Mouse (Mus musculus) E14TG2a.4 (cell line): Measurements from ENCODE around the gene Zfp995.
A peak's percentile ranks its signal among the peaks of the same experiment; 100 is the strongest.
"Not testable (repeated sequence)": the region's sequence is repeated elsewhere in the genome, so short reads cannot be mapped to it uniquely, and the experiment has no call there.

ENCODE experiments used
- H3K27me3 ChIP-seq: 2 replicates; pipeline ENCODE4 v1.6.1; 2014; ENCODE audit warnings: low read length, control low read depth; ENCODE audit not compliant: insufficient read depth
- H3K36me3 ChIP-seq: 2 replicates; pipeline ENCODE4 v1.6.1; 2014; ENCODE audit warnings: low read length, control low read depth; ENCODE audit not compliant: insufficient read depth
- H3K4me1 ChIP-seq: replicated peaks from 2 replicates; pipeline ENCODE4 v1.6.1; 2014; ENCODE audit warnings: low read depth, low read length, control low read depth
- H3K4me3 ChIP-seq: replicated peaks from 2 replicates; pipeline ENCODE4 v1.5.1; 2014; ENCODE audit warnings: mild to moderate bottlenecking, low read length
- H3K9me3 ChIP-seq: 2 replicates; pipeline ENCODE4 v1.6.1; 2014; ENCODE audit warnings: low read length, control low read depth
- CTCF ChIP-seq: conservative IDR thresholded peaks from 2 replicates; pipeline ENCODE4 v1.5.1; 2014; ENCODE audit warnings: low read length
- NANOG ChIP-seq: IDR thresholded peaks from 2 replicates; pipeline ENCODE4 v1.6.1; 2014; ENCODE audit warnings: borderline replicate concordance, low read length, mixed read lengths
- POU5F1 ChIP-seq: IDR thresholded peaks from 2 replicates; pipeline ENCODE4 v1.6.1; 2014; ENCODE audit warnings: low read length, borderline replicate concordance

Gene Zfp995

DNA sequence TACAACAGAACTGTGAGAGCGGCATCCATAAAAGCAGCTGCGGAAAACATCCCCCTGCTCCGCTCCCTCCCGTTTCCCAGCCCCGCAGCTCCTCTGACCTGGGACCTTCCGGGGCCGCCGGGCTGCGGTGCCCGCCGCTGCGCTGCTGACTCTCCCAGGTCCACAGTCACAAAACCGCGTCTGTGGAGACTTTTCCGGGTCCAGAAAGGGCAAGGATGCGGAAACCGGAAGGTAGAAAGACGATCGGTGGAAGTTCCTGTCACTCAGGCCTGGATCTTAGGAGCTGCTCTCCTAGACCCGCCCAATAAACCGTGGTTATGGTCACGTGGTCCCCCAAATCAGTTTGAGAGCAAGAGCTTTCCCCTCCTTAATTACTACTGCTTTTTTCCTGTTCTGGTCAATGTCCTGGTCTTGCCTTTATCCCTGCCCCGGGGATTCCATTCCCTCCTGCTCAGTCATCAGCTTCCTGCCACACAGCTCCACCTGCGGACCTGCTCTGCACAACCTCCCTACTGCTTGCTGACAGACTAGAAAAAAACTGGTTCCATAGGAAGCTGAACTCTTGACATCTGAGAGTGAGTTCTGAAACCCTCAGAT is at the start of gene Zfp995:
TSS of gene Zfp995 (minus strand) at position 471 of the 597 bp plus-strand sequence.
- peak within 1 kb of the TSS; percentile 90 for H3K4me3 ChIP-seq
- H3K4me1 ChIP-seq, H3K9me3 ChIP-seq, H3K36me3 ChIP-seq, H3K27me3 ChIP-seq: not testable (repeated sequence)

GRCm38 (mm10) chr17:21909039-21909438 is 687 bp downstream of the Zfp995 start:
- H3K4me3 ChIP-seq = peak overlapping the region; percentile 90
- TF ChIP-seq CTCF (no peak), NANOG (no peak), POU5F1 (no peak)
- 0 out of 2 replicates have a peak, but pooled peaks cover 5% of the 10 kb centered on the region for H3K4me1 ChIP-seq
- no peaks in the 10 kb centered on the region for H3K9me3 ChIP-seq
- peaks cover 4% of the 10 kb centered on the region; the same call in 1 of the 2 replicates for H3K36me3 ChIP-seq
- no peaks in the 10 kb centered on the region for H3K27me3 ChIP-seq

DNA sequence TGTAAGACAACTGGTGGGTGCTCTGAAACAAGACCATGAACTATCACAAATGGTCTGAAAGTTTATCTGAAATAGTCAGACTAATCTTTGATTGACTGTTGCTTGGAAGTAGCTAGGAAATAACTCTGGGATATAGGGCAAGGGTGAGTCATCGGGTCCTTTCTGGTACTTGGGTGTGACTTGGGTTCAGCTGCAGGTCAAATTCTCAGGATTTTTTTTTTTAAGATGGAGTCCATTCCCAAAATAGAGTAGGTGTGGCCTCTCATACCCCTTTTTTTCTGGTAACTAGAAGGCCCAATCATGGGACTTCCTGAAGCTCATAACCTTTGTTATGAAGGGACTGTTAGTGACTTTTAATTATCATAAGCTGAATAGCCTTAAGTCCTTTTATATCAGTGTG is 38.5 kb downstream of the Zfp995 start:
- H3K27me3 ChIP-seq = no peaks in the 10 kb centered on the region
- H3K4me1 ChIP-seq = 0 out of 2 replicates have a peak, but pooled peaks cover 3% of the 10 kb centered on the region
- H3K9me3 ChIP-seq = no peaks in the 10 kb centered on the region; the same call in 1 of the 2 replicates
- TF ChIP-seq CTCF (no peak), POU5F1 (no peak), NANOG (no peak)
- H3K4me3 ChIP-seq = no peak overlapping the region
- H3K36me3 ChIP-seq = no peaks in the 10 kb centered on the region

DNA sequence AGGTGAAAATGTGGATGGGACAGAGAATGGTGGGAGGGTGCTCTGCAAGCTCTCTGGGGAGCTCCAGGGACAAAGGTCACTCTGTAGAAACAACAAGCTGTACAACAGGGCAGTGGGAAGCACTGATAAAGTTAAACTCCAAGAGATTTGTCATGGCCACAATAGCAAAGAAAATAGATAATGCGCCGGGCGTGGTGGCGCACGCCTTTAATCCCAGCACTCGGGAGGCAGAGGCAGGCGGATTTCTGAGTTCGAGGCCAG is 63.5 kb downstream of the Zfp995 start:
- H3K27me3 ChIP-seq, H3K36me3 ChIP-seq, H3K4me3 ChIP-seq, H3K9me3 ChIP-seq: not testable (repeated sequence)
- H3K4me1 ChIP-seq = peaks cover 13% of the 10 kb centered on the region

DNA sequence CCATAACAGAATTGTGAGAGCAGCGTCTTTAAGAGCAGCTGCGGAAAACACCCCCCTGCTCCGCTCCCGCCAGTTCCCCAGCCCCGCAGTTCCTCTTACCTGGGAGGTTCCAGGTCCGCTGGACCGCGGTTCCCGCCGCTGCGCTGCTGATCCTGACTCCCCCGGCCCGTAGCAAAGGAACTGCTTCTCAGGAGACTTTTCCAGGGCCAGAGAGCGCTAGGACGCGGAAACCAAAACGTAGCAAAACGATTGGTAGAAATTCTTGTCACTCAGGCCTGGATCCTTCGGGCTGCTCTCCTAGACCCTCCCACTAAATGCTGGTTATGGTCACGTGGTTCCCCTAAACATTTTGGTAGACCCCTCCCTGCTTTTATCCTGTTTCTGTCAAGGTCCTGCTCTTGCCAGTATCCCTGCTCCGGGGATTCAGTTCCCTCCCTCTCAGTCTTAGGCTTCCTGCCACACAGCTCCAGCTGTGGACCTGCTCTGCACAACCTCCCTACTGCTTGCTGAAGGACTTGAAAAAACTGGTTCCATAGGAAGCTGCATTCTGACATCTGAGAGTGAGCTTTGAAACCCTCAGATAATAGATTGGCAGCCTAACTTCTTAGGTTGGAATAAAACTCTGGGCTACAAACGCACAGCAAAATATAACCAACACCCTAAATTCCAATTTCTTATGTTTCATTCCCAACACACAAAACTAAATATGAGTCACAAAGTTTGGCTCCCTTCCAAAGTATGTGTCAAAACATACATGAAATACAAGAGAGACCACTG is 64.0 kb downstream of the Zfp995 start, which contains the start of gene Zfp820:
TSS of gene Zfp820 (minus strand) at position 228 of the 777 bp plus-strand sequence.
- Histone ChIP-seq H3K4me3 (peak within 1 kb of the TSS; percentile 84), H3K4me1 (peaks cover 13% of the 10 kb centered on the region), H3K27me3 (no peaks in the 10 kb centered on the region), H3K36me3 (no peaks in the 10 kb centered on the region), H3K9me3 (no peaks in the 10 kb centered on the region)
- no peak for TF ChIP-seq POU5F1
- TF ChIP-seq NANOG = no peak
- no peak for TF ChIP-seq CTCF

GRCm38 (mm10) chr17:21838510-21838909 is 71.2 kb downstream of the Zfp995 start:
- Histone ChIP-seq H3K36me3 (no peaks in the 10 kb centered on the region), H3K4me1 (no peaks in the 10 kb centered on the region), H3K27me3 (no peaks in the 10 kb centered on the region), H3K9me3 (no peaks in the 10 kb centered on the region), H3K4me3 (no peak overlapping the region)
- TF ChIP-seq POU5F1 (no peak), CTCF (no peak), NANOG (no peak)
